Mouse (Mus musculus) midbrain, embryonic 14.5 days (tissue): ENCODE data around the gene Ccdc42. TPM values are rescaled to one million over a fixed set of nuclear protein-coding genes. Genes with fewer than 3 reads are reported as not detected.

Experiments used
- ATAC-seq: fragments of 200-750 bp; cut with Nextera tagmentation; 2 replicates; pipeline ENCODE4 v1.8.0; 2017; ENCODE audit warnings: moderate number of reproducible peaks, moderate library complexity; ENCODE audit not compliant: low FRiP score, low TSS enrichment
- DNase-seq: peaks from one replicate; pipeline ENCODE4 v3.0.0-alpha.2; 2015
- H3K27ac ChIP-seq: fragments of 300-500 bp; sonication (generic); replicated peaks from 2 replicates; pipeline ENCODE4 v1.5.1; 2014; ENCODE audit warnings: mild to moderate bottlenecking, low read depth, low read length, moderate library complexity
- H3K27me3 ChIP-seq: fragments of 300-500 bp; sonication (generic); 2 replicates; pipeline ENCODE4 v1.6.1; 2014; ENCODE audit warnings: low read length, control low read depth, mixed read lengths; ENCODE audit not compliant: control insufficient read depth, insufficient read depth
- H3K36me3 ChIP-seq: fragments of 300-500 bp; sonication (generic); 2 replicates; pipeline ENCODE4 v1.6.1; 2014; ENCODE audit warnings: low read length, control low read depth; ENCODE audit not compliant: control insufficient read depth, insufficient read depth
- H3K4me1 ChIP-seq: fragments of 300-500 bp; sonication (generic); 2 replicates; pipeline ENCODE4 v1.6.1; 2014; ENCODE audit warnings: mild to moderate bottlenecking, antibody characterized with exemption, low read length, control low read depth; ENCODE audit not compliant: control insufficient read depth, insufficient read depth
- H3K4me2 ChIP-seq: fragments of 300-500 bp; sonication (generic); 2 replicates; pipeline ENCODE4 v1.6.1; 2014; ENCODE audit warnings: mild to moderate bottlenecking, low read length, moderate library complexity
- H3K4me3 ChIP-seq: fragments of 300-500 bp; sonication (generic); replicated peaks from 2 replicates; pipeline ENCODE4 v1.5.1; 2014; ENCODE audit warnings: low read depth, low read length
- H3K9ac ChIP-seq: fragments of 300-500 bp; sonication (generic); replicated peaks from 2 replicates; pipeline ENCODE4 v1.6.1; 2014; ENCODE audit warnings: mild to moderate bottlenecking, low read length, moderate library complexity
- H3K9me3 ChIP-seq: fragments of 300-500 bp; sonication (generic); 2 replicates; pipeline ENCODE4 v1.6.1; 2016; ENCODE audit warnings: low read length, control low read depth, mixed read lengths; ENCODE audit not compliant: control insufficient read depth
- WGBS: fragments of 180-500 bp; shearing (Covaris S2); extraction: QIAGEN DNeasy Blood & Tissue Kit; methylation state at CpG from one replicate; pipeline ENCODE4 v1.1.7; 2014; 5-methylcytosine and 5-hydroxymethylcytosine counted together
- polyA plus RNA-seq: library from polyadenylated mRNA; unstranded; fragments of >200 nt; fragmentation: Nextera tagmentation; extraction: Ambion mirVana; gene quantifications from 2 replicates; pipeline ENCODE4 v1.2.1, GENCODE M21; 2014

The Ccdc42 gene
- polyA plus RNA-seq, 1 experiment from 2014 or later = not detected

DNA sequence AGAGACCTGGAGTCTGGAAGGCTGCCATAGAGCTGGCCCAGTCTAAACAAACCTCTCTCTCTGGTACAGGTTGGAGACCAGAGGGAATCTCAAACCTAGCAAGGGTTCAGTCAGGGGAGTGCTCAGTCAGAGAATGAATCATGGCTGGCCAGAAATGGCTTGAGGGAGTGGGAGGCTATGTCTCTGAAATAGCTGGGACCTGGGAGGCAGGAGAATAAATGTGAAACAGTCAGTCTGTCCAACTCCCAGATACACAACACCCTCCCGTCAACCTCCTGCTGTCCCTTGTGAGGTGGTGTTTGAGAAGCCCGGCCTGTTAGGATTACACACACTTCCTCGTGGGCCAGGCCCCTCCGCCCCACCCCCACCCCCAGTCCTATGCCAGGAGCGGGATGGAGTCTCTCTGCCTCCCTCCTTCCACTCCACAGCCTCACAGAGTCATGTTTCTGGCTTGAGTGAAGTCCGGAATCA is 13.8 kb downstream of the Ccdc42 start:
- no peaks in the 10 kb centered on the region for H3K36me3 ChIP-seq
- DNase-seq = no peak
- H3K4me2 ChIP-seq = no peak overlapping the region
- ATAC-seq = no peak
- H3K4me1 ChIP-seq = peaks cover 9% of the 10 kb centered on the region; the same call in 1 of the 2 replicates
- H3K27me3 ChIP-seq = no peaks in the 10 kb centered on the region
- H3K9me3 ChIP-seq = no peaks in the 10 kb centered on the region
- H3K4me3 ChIP-seq = no peak overlapping the region
- WGBS = 46% methylated on average over 6 of the region's 6 CpGs
- no peak overlapping the region for H3K27ac ChIP-seq
- no peak overlapping the region for H3K9ac ChIP-seq

DNA sequence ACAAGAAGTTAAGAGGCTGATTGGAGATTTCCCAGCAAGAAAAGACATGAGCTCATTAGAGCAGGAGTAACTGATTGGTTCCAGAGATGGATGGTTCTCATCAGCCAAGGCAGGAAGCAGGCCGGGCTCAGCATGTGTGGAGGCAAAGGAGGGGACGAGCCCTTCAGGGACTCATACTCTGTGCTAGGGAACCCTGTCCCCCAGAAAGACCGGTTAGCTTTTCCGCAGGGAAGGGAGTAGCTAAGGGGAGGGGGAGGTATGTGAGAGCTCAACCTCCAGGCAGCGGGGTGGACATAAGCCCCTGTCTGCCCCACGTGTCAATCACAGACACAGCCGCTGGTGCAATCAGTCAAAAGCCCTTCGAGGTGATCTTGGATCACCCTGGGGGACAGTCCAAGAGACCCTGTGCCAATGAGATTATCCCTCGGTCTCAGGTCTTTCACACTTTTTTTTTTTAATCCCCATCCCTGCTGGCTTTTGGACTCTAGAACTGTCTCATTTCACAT is 14.7 kb downstream of the Ccdc42 start:
- H3K4me2 ChIP-seq = no peak overlapping the region
- no peaks in the 10 kb centered on the region for H3K27me3 ChIP-seq
- no peak overlapping the region for H3K27ac ChIP-seq
- no peaks in the 10 kb centered on the region for H3K9me3 ChIP-seq
- DNase-seq (peak; percentile 46), ATAC-seq (no peak)
- no peaks in the 10 kb centered on the region for H3K36me3 ChIP-seq
- peaks cover 9% of the 10 kb centered on the region; the same call in 1 of the 2 replicates for H3K4me1 ChIP-seq
- H3K4me3 ChIP-seq = no peak overlapping the region
- no peak overlapping the region for H3K9ac ChIP-seq
- WGBS = 10% methylated on average over 9 of the region's 9 CpGs

DNA sequence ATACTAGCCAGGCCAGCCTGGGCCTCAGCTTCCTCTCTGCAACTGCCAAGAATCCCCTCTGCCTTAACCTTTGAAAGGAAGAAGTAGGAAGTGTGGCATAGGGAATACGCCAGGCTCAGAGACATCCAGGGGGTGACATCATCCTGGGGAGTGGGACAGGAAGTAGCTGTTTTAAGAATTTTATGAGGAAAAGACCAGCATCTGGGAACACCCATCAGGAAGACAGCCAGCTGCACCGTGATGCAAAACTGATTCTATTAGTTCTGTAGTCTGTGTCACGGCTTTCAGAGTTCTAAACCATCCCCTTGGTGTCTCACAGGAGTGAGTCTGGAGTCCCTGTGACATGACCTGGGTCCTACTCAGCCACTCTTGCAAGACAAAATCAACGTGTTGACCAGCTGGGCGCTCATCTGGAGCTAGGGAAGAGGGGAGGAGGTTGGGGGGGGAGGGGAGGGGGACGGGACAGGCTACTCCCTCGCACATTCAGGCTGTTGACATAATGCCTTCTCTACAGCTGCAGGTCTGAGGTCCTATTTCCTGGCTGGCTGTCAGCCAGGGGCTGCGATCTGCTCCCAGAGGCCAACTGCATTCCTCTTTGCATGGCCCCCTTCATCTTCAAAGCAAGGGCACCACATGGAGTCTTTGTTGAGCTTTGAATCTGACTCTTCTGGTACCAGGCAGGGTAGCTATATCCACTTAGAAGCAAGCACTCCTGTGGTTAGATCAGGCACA is 15.5 kb downstream of the Ccdc42 start:
- Histone ChIP-seq H3K4me1 (peaks cover 9% of the 10 kb centered on the region; the same call in 1 of the 2 replicates), H3K27me3 (no peaks in the 10 kb centered on the region), H3K36me3 (no peaks in the 10 kb centered on the region), H3K27ac (no peak overlapping the region), H3K4me2 (no peak overlapping the region), H3K9me3 (no peaks in the 10 kb centered on the region), H3K4me3 (no peak overlapping the region), H3K9ac (no peak overlapping the region)
- 14% methylated on average over 8 of the region's 8 CpGs for WGBS
- DNase-seq (peak; percentile 44), ATAC-seq (no peak)

DNA sequence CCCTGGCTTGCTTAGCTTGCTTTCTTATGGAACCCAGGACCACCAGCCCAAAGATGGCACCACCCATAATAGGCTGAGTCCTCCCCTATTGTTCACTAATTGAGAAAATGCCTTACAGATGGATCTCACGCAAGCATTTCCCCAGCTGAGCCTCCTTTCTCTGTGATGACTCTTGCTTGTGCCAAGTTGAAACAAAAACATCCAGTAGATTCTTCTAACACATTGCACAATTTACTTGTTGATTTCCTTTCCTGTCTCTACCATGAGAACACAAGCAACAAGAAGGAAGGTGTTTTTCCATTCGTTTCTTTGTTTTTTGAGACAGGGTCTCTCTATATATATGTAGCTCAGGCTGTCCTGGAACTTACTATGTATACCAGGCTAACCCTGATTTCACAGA is 20.2 kb downstream of the Ccdc42 start:
- H3K9me3 ChIP-seq = no peaks in the 10 kb centered on the region
- H3K36me3 ChIP-seq = no peaks in the 10 kb centered on the region
- ATAC-seq (no peak), DNase-seq (no peak)
- WGBS = 79% methylated on average over 2 of the region's 2 CpGs
- no peaks in the 10 kb centered on the region for H3K27me3 ChIP-seq
- no peak overlapping the region for H3K4me3 ChIP-seq
- H3K4me2 ChIP-seq = no peak overlapping the region
- peaks cover 6% of the 10 kb centered on the region; the same call in 1 of the 2 replicates for H3K4me1 ChIP-seq
- H3K9ac ChIP-seq = no peak overlapping the region
- H3K27ac ChIP-seq = no peak overlapping the region

DNA sequence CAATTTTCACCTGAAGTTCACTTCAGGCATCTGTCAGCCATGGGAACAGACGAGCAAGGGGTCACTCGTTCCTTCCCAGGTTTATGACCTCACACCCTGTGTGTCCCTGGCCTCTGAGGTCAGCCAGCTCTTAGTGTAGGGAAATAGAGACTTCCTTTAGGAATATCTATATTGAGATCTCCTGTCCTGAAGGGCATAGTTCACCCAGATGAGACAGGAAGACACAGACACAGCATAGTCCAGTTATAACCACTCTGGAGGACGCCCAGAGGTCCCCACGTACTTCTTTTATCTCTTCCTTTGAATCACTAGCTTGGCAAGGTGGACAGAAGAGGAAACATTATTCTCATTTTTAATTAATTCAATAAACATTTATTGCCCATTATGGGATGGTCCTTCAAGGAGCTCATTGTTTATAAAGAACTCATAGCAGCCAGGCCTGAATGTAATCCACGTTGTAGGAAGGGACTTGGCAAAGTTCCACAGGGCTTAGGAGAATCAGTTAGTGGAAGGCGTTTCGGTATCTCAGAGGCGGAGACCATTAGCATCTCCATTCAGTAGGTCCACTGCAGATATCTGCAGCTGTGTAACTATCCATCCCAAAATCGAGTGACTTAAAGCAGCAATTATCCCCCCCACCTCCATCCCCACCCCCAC is 23.2 kb downstream of the Ccdc42 start:
- Histone ChIP-seq H3K4me1 (no peaks in the 10 kb centered on the region), H3K9me3 (no peaks in the 10 kb centered on the region)
- peak; percentile 40 for DNase-seq

DNA sequence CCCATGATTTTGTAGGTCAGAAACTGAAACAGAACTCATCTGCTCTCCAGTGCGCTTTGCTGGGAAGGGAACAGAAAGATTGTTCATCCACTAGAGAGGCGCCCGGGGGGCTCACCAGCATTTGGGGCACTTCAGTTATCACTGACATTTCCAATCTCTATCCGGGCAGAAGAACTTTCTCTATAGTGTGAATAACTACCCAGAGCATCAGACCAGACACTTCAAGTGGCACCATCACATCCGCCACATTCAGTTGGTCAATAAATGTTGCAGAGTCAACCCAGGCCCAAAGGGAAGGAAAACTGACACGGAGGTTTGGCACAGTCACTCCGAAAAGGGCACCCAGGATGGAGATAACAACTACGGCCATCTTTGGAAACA is 23.7 kb downstream of the Ccdc42 start:
- H3K9me3 ChIP-seq = no peaks in the 10 kb centered on the region
- no peak overlapping the region for H3K4me3 ChIP-seq

More for the DNA sequence above, 23.2 kb downstream of the Ccdc42 start:
- Histone ChIP-seq H3K9ac (no peak overlapping the region), H3K4me2 (no peak overlapping the region), H3K27ac (no peak overlapping the region), H3K36me3 (no peaks in the 10 kb centered on the region), H3K27me3 (no peaks in the 10 kb centered on the region), H3K4me3 (no peak overlapping the region)
- 66% methylated on average over 9 of the region's 9 CpGs for WGBS
- ATAC-seq = no peak

DNA sequence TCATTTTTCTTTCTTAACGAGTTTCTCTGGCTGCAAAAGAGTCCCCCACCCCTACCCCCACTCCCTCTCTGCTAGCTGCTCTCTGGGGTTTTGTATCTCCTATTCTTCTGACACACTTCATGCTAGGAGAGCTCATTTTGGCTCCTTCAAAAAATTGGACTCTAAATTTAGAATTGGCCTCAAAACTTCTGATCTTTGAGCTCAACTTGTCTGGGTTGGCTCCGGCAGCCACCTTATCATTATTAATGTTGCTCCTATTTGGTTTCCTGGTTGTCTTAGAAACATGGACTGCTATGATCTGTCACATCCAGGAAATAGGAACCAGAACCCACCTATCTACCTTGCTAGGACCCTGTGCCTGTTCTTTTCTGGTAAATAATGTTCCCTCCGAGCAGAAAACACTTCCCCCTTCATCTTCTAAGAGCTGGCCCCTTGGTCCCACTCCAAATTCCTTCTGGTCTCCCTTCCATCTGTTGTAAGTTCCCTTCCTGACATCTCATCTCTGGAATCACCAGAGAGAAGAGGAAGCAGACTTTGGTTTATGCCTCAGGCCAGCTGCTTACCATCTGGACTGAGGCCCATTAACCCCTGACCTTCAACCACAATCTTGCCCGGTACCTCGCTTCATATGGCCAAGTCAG is 26.4 kb downstream of the Ccdc42 start:
- 75% methylated on average over 5 of the region's 5 CpGs for WGBS
- H3K4me2 ChIP-seq = no peak overlapping the region
- no peaks in the 10 kb centered on the region for H3K4me1 ChIP-seq
- no peak overlapping the region for H3K27ac ChIP-seq
- H3K9ac ChIP-seq = no peak overlapping the region
- H3K36me3 ChIP-seq = no peaks in the 10 kb centered on the region
- H3K9me3 ChIP-seq = no peaks in the 10 kb centered on the region
- ATAC-seq (no peak), DNase-seq (no peak)
- H3K4me3 ChIP-seq = no peak overlapping the region
- H3K27me3 ChIP-seq = no peaks in the 10 kb centered on the region

More for the DNA sequence above, 23.7 kb downstream of the Ccdc42 start:
- no peak overlapping the region for H3K4me2 ChIP-seq
- 90% methylated on average over 8 of the region's 8 CpGs for whole genome bisulfite sequencing
- H3K27me3 ChIP-seq = no peaks in the 10 kb centered on the region
- H3K36me3 ChIP-seq = no peaks in the 10 kb centered on the region
- H3K9ac ChIP-seq = no peak overlapping the region
- no peak for DNase-seq
- H3K27ac ChIP-seq = no peak overlapping the region
- no peak for ATAC-seq
- H3K4me1 ChIP-seq = no peaks in the 10 kb centered on the region

DNA sequence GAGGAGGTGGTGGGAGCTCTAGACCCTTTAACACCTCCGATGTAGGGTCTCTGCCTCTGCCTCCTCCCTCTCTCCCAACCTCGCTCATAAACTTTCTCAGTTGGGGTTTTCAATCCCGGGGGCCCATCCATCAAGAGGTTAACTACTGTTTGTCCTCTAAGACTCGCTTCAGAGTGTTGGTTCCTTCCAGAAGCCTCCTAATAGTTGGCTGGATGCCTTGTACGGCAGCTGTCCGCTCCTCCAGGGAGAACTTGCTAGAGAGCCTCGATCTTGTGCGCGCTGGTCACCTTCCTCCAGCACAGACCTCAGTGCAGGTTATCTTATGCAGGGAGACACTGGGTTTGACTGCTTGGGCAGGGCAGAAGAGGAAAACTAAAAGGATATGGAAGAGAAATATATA is 35.9 kb downstream of the Ccdc42 start:
- Histone ChIP-seq H3K36me3 (no peaks in the 10 kb centered on the region), H3K4me2 (peak overlapping the region; percentile 59; the same call in 1 of the 2 replicates), H3K9ac (no peak overlapping the region), H3K27ac (no peak overlapping the region), H3K4me3 (no peak overlapping the region), H3K4me1 (peaks cover 10% of the 10 kb centered on the region; the same call in 1 of the 2 replicates), H3K9me3 (no peaks in the 10 kb centered on the region), H3K27me3 (no peaks in the 10 kb centered on the region)
- DNase-seq = no peak
- WGBS = 86% methylated on average over 9 of the region's 9 CpGs
- no peak for ATAC-seq
